Mouse (Mus musculus) cerebellum, postnatal 10 days (tissue): ENCODE measurements around the gene Cox8b.

ENCODE experiments used
- DNase-seq, 2 experiments: peaks; one replicate each; pipeline ENCODE4 v3.0.0; 2021; ENCODE audit warnings: mixed read lengths in 2 of 2

Gene Cox8b

DNA sequence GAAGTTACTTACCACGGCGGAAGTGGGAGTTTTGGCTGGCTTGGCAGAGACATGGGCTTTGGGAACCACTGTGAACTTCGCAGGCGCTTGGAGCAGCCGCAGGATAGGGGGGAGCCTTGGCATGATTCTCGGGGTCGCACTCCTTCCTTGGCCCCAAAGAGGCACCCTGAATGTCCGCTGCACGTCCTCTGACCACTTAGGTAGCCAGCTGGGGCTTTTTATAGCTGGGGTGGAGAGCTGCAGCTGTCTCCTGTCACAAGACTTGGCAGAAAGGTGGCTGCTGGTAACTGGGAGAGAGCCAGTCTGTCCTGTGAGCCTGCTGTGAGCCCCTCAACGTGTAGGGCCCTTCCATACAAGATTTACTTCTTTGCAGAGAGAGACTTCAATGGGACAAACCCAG, at the start of gene Cox8b:
Gene Cox8b, minus strand, starts transcription at position 227 of the 400 bp plus-strand sequence.
- peak; percentile 38 to 42 for DNase-seq

DNA sequence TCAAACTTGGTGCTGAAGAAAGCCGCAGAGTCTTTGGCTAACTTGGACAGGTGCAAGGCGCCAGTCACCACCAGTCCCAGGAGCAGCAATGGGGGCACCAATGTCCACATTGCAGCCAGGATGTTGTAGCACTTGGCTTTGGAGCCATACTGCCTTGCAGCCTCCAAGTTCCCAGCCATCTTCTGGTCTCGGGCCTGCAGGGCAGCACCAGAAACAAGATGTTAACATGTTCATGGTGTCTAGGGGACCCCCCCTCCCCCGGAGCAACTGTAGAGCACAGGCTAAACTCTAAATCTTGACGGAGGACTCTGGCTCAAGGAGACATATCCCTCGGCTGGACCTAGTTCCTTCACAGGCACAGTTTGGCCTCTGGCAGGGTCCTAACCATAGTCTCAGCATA, 49.0 kb upstream of the Cox8b start:
- no peak for DNase-seq

DNA sequence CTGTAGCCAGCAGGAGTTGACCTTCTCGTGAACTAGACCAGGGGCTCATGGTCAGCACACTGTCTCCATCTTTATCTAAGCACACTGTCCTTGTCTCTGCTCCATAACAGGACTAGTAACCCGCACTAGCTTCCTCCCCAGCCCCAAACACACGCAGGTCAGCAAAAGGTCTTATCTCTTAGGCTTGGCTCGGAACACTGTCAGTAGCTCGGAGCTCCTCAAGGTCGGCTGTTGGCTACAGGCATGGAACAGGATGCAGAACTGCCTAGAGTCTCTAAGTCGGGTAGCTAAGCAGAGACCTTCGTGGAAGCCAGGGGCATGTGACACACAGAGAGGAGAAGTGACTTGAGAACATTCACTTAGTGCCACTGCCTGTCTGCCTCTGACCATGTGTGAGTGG, 47.9 kb upstream of the Cox8b start:
- DNase-seq, result no peak

DNA sequence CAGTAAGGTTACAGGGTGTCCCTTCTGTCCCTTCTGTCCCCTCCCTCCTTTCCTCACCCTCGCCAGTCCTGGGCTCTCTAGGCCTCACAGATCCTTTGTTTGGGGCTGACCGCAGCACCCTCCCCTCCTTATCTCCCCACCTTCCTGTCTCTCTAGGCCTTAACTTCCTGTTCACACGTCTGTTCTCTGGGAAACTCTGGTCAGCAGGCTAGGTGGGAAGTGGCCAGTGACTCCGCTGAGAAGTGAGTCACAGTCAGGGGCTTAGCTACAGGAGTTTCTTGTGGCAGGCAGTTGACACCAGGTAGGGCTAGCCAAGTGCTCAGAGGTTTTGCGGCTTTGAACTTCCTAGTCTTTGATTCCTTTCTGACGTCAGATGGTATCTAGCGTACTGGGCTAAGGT, 46.7 kb upstream of the Cox8b start:
- no peak for DNase-seq

DNA sequence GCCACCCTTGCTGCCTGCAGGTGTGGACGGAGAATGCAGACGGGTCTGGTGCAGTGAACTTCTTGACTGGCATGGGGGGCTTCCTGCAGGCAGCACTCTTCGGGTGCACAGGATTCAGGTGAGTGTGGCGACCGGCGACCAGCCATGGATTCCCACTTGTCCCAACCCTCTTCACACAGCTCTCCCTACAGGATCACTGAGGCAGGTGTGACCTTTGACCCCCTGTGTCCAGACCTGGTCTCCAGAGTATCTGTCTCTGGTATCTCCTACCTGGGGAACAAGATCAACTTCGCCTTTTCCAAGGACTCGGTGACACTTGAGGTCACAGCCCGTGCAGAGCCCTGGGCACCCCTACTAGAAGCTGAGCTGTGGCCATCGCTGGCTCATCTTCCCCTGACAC, 46.1 kb upstream of the Cox8b start:
- no peak for DNase-seq

DNA sequence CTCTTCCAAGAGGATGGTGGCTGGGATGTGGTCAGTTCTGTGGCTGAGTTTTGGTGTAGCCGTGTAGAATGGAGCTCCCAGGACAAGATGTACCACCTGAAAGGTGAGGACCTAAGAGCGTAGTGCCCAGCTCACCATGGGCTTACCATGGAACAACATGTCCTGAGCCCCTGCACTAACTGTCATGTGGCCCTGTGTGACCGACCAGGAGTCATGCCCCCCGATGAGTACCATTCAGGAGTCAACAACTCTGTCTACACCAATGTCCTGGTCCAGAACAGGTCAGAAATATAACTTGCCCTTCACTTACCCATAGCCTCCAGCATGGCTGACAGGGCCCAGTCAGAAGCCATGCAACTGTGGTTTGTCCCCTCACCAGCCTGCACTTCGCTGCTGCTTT, 45.0 kb upstream of the Cox8b start:
- no peak for DNase-seq

DNA sequence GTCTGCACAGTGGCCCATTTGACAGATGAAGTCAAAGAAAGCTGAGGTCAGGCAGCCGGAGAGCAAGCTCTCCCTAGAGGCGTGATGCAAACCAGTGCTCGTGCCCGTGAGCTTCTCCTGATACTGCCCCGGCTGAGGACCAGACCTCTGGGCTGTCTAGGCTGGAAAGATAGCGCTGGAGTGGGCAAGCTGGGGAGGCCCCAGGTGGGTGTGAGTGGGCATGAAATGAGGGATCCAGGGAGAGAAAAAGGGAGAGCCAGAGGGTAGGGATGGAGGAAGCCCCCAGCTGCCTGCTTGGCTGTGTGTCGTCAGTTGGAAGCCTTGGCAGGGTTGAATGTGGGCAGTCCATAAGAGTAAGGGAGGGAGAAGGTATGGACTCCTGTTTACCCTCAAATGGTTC, 44.0 kb upstream of the Cox8b start:
- DNase-seq, result no peak

DNA sequence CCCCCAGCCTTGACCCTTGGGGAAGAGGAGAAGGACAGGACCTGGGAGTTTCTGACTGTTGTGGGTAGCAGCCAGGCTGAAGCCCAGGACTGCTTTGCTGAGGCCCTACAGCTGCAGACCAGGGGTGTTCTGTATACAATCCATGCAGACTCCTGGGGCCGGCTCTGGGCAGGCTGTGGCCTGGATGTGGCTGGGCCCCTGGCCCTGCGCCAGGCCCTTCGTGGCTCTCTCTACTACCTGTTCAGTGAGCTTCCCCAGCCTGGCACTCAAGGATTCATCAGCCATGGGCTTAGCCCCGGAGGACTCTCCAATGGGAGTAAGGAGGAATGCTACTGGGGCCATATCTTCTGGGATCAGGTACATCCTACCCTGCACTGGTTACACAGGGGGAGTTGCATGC, 43.1 kb upstream of the Cox8b start:
- DNase-seq, result no peak

DNA sequence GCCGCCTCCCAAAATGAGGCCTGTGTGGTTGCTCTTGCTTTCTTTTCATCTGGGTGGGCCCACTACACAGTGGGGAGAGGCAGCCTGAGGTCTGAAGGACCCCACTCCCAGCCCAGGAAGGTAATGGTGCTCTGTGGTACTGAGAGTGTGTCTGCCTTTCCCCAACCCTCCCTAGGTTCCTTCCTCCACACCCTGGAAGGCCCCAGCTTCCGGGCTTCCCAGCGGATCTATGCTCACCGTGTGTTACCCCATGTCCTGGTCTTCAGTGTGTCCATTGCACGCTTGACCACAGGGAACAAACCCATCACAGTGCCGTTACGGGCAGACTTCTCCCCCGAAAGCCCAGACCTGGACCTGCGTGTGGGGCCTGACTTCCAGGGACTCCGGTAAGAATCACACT, 42.6 kb upstream of the Cox8b start:
- DNase-seq, result no peak

DNA sequence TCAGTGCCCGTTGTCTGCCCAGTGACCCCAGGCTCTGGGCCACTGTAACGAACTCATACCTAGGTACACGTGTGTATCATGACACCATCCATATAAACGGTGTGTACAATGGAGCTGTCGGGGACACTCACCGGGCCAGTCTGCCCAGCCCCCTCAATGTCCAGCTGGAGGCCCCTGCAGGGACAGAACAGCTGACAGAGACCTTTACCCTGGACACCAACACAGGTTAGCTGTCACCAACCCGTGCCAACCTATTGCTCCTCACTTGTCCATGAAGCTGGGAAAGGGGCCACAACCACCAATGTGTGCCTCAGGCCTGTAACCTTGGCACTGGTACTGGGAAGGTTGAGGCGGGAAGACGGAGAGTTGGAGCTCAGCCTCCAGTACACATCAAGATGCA, 42.1 kb upstream of the Cox8b start:
- no peak for DNase-seq

DNA sequence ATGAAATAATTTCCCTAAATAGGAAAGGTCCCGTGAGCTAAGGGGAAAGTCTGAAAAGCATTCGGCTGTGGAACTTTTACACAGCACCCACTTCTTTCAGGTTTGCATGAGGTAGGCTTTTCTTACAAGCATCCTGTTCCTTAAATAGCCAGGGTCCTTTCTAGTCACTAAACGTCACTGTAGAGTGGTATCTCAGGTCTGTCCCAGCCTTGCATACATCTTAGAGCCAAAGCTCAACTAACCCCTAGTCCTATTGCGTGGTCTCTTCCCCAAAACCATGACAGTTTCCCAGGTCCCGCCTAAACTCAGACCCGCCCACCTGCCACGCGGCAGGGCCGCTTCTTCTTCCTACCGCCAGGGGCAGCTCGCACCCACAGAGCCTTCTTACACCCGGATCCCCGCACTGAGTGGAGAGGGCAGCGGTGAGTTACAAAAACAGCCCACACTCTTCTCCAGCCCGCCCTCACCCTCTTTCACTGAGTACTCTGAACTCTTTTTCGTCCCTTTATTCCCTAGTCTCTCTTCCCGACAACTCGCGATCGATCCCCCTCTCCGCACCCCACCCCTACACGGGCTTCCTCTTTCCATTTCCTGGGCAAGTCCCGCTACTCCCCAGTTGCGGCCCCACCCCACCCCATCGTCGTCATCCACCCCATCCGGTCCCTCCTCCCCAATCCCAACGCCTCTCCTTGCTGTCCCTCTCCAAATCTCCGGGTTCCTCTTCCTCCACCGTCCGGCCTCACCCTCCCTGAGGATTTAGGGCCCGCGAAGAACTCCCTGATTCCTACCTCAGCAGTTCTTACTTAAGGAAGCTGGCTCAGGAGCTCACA, 41.2 kb upstream of the Cox8b start, which contains the start of gene Pgghg:
Gene Pgghg, plus strand, starts transcription at position 170 of the 830 bp plus-strand sequence.
- peak; percentile 83 to 85 for DNase-seq

DNA sequence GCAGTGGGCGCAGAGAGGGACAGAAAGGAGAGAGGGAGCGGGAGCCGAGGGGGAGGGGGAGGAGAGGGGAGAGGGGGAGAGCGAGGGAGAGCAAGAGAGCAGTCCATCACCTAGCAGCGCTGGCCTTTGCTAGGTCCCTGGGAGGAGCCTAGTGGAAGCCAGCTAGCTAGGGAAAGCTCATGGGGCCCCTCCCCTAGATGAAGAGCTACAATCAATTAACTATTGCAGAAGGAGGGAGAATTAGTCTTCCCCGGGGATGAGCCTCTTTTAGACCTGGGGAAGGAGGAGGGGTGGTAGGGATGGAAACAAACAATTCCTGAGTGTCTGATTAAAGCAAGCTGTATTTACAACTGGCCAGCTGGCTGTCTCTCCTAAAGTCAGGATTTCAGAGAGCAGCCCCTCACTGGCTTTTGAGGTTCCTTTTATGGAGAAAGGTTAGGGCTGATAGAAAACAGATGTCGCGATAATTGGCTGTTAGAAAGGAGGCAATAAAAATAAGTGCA, 39.5 kb upstream of the Cox8b start:
- no peak for DNase-seq

DNA sequence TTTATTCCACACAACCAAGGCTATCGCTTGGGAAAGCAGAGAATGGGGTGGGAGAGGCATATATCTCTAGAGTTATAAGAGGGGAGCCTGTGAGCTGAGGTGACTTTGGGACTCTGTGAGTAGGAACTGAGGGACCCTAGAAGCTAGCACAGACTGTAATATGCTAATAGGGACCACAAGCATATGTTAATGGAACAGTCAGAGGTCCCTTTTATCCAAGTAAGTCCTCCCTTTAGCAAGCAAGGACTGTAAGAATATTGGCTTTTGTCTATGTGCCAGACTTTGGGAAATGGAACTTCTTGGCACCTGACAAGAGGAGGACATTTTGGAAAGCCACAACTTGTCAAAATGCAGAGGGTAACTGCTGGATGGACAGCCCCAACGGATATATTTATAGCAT, 38.6 kb upstream of the Cox8b start:
- no peak for DNase-seq

DNA sequence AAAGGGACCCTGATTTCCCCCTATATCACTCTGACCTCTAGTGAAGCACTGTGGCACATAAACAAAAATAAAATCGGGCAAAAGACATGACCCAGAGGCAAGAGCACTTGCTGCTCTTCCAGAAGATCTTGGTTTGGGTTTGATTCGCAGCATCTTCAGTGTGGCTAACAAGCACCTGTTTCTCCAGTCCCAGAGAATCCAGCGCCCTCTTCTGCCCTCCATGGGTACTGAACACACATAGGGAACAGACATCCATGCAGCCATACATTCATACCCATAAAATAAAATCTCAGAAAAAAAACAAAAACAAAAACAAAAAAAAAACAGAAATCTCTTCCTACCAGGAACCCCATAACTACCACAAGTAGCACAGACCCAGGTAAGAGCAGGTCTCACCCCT, 38.2 kb upstream of the Cox8b start:
- DNase-seq, result no peak

DNA sequence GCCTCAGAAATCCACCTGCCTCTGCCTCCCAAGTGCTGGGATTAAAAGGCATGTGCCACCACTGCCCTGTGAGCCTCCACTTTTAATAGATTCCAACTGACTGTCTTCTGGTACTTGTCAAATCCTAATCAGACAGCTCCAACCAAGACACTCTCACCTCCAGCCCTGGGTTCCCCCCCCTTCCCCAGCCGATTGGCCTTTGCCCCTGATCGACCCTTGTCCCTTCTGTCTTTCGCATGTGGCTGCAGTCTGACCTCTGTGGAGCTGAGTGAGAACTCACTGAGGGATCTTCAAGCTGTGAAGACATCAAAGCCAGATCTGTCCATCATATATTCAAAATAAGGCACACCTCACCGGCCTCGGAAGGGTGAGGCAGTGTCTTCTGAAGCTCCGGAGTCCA, 26.9 kb upstream of the Cox8b start:
- DNase-seq, result no peak

DNA sequence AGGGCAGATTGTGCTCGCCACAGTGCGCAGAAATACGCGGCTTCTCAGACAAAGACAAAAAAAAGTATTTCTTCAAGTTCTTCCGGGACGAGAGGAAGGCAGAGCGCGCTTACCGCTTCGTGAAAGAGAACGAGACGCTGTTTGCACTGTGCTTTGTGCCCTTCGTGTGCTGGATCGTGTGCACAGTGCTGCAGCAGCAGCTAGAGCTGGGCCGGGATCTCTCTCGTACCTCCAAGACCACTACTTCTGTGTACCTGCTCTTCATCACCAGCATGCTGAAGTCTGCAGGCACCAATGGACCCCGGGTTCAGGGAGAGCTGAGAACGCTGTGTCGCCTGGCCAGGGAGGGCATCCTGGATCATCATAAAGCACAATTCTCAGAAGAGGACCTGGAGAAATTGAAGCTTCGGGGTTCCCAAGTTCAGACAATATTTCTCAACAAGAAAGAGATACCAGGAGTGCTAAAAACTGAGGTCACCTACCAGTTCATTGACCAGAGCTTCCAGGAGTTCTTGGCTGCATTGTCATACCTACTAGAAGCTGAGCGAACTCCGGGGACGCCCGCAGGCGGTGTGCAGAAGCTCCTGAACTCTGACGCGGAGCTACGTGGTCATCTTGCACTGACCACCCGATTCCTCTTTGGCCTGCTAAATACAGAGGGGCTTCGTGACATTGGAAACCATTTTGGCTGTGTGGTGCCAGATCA, 23.0 kb upstream of the Cox8b start:
- DNase-seq, result no peak

DNA sequence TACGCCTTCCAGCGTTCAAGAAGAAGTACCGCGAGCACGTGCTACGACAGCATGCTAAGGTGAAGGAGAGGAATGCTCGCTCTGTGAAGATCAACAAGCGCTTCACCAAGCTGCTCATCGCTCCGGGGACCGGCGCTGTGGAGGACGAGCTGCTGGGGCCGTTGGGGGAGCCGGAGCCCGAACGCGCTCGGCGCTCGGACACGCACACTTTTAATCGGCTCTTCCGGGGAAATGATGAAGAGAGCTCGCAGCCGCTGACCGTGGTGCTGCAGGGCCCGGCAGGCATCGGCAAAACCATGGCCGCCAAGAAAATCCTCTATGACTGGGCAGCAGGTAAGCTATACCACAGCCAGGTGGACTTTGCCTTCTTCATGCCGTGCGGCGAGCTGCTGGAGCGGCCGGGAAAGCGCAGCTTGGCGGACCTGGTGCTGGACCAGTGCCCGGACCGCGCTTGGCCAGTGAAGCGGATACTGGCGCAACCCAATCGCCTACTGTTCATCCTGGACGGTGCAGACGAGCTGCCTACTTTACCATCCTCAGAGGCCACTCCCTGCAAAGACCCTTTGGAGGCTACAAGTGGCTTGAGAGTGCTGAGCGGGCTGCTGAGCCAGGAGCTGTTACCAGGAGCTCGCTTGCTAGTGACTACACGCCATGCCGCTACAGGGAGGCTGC, 22.3 kb upstream of the Cox8b start:
- peak; percentile 94 to 95 for DNase-seq

DNA sequence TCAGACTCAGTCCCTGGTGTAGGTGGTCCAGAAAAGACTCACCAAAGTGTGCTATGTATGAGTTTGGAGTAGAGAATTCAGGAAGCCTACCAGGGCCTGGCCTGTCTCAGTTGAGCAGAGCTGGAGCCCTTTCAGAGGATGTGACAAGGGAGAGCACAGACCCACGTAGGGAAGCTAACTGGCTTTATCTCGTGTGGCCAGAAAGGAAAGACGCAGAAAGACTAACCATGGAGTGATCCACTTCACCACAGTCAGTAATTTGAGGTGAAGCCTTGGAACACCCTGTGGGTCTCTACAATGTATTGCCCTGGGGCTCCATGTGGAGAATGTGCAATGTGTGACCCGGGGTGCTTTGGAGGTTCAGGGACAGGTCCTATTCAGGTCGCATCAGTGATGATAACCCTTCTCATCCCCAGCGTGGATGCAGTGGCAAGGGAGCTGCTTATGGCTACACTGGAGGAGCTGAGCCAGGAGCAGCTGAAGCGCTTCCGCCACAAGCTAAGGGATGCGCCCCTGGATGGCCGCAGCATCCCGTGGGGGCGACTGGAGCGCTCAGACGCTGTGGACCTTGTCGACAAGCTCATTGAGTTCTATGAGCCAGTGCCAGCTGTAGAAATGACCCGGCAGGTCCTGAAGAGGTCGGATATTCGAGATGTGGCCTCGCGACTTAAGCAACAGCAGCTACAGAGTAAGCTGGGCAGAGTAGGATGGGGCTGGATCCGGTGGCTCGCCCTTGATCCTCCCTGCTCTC, 21.2 kb upstream of the Cox8b start:
- DNase-seq, result no peak

DNA sequence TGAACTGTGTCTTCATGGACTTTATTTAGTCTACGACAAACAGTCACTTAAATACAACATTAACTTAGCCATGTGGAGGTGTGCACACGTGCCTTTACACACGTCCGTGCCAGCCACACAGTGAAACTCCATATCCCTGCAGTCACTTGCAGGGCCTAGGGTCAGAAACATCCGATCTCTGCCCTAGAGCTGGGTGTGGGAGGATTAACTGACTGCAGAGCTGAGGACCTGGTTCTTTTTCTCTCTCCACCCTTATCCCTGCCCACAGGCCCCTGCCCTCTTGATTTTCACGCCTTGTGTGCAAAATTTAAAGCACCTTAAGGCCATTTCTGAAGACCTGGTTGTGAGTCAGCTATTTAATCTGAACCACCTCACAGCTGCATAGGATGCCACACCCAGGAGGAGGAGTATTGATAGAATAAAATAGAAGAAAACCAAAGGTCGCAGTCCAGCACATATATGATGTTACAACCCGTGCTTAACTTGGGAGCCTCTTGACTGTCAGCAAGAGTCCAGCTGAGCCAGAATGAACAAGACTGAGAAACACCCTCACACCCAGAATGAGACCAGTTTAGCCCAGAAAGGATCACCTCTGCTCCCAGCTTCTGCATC, 20.3 kb upstream of the Cox8b start, which contains the start of gene Nlrp6:
Gene Nlrp6, plus strand, starts transcription at position 485 of the 612 bp plus-strand sequence.
- DNase-seq, result no peak

DNA sequence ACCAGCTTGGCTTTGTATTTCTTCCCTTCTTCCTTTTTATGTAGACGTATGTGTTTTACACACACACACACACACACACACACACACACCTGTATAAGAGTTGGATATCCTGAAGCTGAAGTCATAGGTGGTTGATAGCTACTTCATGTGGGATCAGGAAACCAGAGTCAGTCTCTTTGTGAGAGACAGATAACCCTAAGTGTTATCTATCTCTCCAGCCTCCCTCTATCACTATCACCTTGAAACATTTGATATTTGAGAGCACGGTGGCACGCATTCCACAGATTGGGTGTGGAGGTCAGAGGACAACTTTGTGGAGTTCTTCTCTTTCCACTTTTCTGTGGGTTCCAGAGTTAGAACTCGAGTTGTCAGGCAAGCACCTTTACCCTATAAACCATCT, 19.7 kb upstream of the Cox8b start:
- no peak for DNase-seq

DNA sequence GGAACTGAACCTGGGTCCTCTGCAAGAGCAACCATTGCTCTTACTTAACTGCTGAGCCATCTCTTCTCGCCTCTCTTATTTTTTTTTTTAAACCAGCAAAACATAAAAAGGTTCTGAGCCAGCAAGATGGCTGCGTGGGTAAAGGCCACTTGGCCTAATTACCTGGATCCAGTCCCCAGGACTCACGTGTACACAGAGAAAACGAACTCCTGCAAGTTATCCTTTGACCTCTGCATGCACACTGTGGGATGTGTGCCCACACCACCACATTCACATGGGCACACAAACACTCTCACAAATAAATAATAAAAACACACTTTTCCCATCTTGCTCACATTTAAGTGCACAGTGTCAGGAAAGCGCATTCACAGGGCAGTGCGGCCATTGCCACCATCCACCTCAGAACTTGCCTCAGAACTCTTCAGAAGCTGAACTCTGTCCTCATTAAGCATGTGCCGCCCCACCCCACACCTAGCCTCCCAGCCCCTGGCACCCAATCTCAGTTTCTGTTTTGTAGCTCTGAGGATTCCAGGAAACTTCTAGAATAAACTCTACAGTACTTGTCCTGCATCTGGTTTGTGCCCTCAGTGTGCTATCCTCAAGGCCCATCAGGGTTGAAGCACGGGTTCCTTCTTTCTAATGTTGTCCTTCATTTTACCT, 13.9 kb upstream of the Cox8b start:
- DNase-seq, result no peak
